Mouse (Mus musculus) cortical plate, adult 2 months (tissue): ENCODE results near the gene Styk1. TPM values are rescaled to one million over a fixed set of nuclear protein-coding genes. Genes with fewer than 3 reads are reported as not detected.

Source experiments
- H3K27ac ChIP-seq: fragments of 200-500 bp; 2 replicates; pipeline ENCODE4 v1.5.1; 2012; ENCODE audit warnings: low read length, control low read depth, inconsistent platforms; ENCODE audit not compliant: insufficient read depth
- H3K4me1 ChIP-seq: fragments of 200-500 bp; 2 replicates; pipeline ENCODE4 v1.6.1; 2011; ENCODE audit warnings: low read length; ENCODE audit not compliant: control insufficient read depth, insufficient read depth
- H3K4me3 ChIP-seq: fragments of 200-500 bp; 2 replicates; pipeline ENCODE4 v1.5.1; 2011; ENCODE audit warnings: mild to moderate bottlenecking, low read length, control low read depth; ENCODE audit not compliant: insufficient read depth
- CTCF ChIP-seq: fragments of 200-500 bp; IDR thresholded peaks from 2 replicates; pipeline ENCODE4 v1.5.1; 2011; ENCODE audit warnings: mild to moderate bottlenecking, control low read depth, low read length; ENCODE audit not compliant: insufficient read depth; ENCODE audit errors: extremely low read depth
- POLR2A ChIP-seq: fragments of 200-500 bp; IDR thresholded peaks from 2 replicates; pipeline ENCODE4 v1.6.1; 2011; ENCODE audit warnings: mild to moderate bottlenecking, low read length, control low read depth; ENCODE audit not compliant: insufficient read depth; ENCODE audit errors: extremely low read depth
- polyA plus RNA-seq: library from polyadenylated mRNA; depleted of rRNA; stranded (reverse); fragments of >200 nt; gene quantifications from 2 replicates; pipeline ENCODE4 v1.2.3, GENCODE M21; 2012; rRNA removed

Gene Styk1
- polyA plus RNA-seq, 1 experiment: 0.13 TPM

DNA sequence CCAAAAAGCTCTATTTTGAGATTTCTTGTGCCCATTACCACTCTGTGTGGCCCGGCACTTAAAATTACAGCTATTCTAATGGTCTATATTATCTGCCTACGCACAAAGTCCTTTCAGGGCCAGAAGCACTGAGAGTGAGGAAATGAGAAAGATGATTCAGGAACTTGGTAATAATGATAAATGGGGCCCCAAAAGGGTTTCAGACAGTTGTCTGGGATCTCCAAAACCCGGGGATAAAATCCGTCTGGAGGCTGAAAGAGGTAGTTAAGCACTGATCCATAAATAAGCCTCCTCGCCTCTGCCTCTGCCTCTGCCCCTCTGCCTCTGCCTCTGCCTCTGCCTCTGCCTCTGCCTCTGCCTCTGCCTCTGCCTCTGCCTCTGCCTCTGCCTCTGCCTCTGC is 89.2 kb downstream of the Styk1 start:
- Histone ChIP-seq H3K27ac (no peak overlapping the region), H3K4me3 (no peak overlapping the region), H3K4me1 (no peaks in the 10 kb centered on the region)
- TF ChIP-seq POLR2A (no peak), CTCF (no peak)

DNA sequence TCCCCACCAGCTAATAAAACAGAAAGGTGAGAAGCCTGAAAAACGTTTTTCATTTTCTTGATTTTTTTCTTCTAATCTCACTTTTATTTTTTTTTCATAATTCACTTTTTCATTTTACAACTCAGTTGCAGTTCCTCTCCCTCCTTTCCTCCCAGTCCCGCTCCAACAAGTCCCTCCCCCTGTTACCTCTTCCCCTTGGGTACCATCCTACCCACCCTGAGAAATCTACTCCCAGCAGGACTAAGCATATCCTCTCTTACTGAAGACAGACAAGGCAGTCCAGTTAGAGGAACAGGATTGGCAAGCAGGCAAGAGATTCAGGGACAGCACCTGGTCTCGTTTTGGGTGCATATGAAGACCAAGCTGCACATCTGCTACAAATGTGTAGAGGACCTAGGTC is 90.6 kb downstream of the Styk1 start:
- H3K4me1 ChIP-seq: no peaks in the 10 kb centered on the region
- TF ChIP-seq POLR2A: no peak
- no peak for TF ChIP-seq CTCF
- H3K27ac ChIP-seq: no peak overlapping the region
- H3K4me3 ChIP-seq: no peak overlapping the region

DNA sequence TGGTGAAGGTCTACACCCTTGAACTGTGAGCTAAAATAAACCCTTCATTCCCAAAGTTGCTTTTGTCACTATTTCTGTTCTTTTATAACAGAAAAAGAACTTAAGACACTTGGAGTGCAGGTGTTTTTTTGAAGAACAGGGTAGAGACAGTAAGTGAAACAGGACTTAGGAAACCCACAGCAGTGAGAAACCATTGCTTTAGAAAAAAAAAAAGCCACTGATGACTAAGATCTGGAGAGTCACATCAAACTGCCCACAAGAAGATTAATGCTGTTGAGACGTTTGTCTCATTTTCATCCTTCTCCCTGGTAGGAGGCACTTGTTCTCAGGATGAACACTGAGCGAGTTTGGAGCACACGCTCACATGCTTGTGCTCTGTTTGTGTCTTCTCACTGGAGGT is 91.4 kb downstream of the Styk1 start:
- TF ChIP-seq POLR2A (no peak), CTCF (no peak)
- Histone ChIP-seq H3K4me3 (no peak overlapping the region), H3K4me1 (no peaks in the 10 kb centered on the region), H3K27ac (no peak overlapping the region)

Other genes starting within 250 kb of the Styk1 start
- gene Klra2, start 106.2 kb downstream of the Styk1 start, polyA plus RNA-seq: 0.21 and 0.25 TPM in 2 replicates
- 10.0 and 10.1 TPM in 2 replicates for gene Magohb, start 60.4 kb downstream of the Styk1 start, polyA plus RNA-seq
- gene Ybx3, start 34.9 kb upstream of the Styk1 start, polyA plus RNA-seq: 75.0 and 77.9 TPM in 2 replicates
- not detected in 2 replicates for gene 5430401F13Rik, start 132.8 kb upstream of the Styk1 start, polyA plus RNA-seq
- gene Gm6619, start 132.8 kb upstream of the Styk1 start, polyA plus RNA-seq: not detected in 2 replicates